Mouse (Mus musculus) lung, embryonic 14.5 days (tissue): ENCODE data around the gene Dmc1. TPM values are rescaled to one million over a fixed set of nuclear protein-coding genes. Genes with fewer than 3 reads are reported as not detected.
A peak's percentile ranks its signal among the peaks of the same experiment; 100 is the strongest.

ENCODE experiments used
- ATAC-seq: fragments of 200-750 bp; cut with Nextera tagmentation; 2 replicates; pipeline ENCODE4 v1.8.0; 2017; ENCODE audit warnings: mild to moderate bottlenecking, moderate TSS enrichment, moderate library complexity; ENCODE audit not compliant: insufficient read depth
- DNase-seq: peaks from one replicate; pipeline ENCODE4 v3.0.0-alpha.2; 2015
- H3K27ac ChIP-seq: fragments of 300-500 bp; sonication (generic); 2 replicates; pipeline ENCODE4 v1.5.1; 2014; ENCODE audit warnings: low read depth, mild to moderate bottlenecking, moderate library complexity
- H3K27me3 ChIP-seq: fragments of 300-500 bp; sonication (generic); 2 replicates; pipeline ENCODE4 v1.6.1; 2014; ENCODE audit warnings: low read length, control low read depth; ENCODE audit not compliant: insufficient read depth
- H3K36me3 ChIP-seq: fragments of 300-500 bp; sonication (generic); 2 replicates; pipeline ENCODE4 v1.6.1; 2014; ENCODE audit warnings: control low read depth; ENCODE audit not compliant: insufficient read depth
- H3K4me1 ChIP-seq: fragments of 300-500 bp; sonication (generic); 2 replicates; pipeline ENCODE4 v1.6.1; 2014; ENCODE audit warnings: antibody characterized with exemption, control low read depth; ENCODE audit not compliant: insufficient read depth
- H3K4me2 ChIP-seq: fragments of 300-500 bp; sonication (generic); 2 replicates; pipeline ENCODE4 v1.6.1; 2014; ENCODE audit warnings: mild to moderate bottlenecking
- H3K4me3 ChIP-seq: fragments of 300-500 bp; sonication (generic); 2 replicates; pipeline ENCODE4 v1.5.1; 2014; ENCODE audit warnings: low read depth, low read length
- H3K9ac ChIP-seq: fragments of 300-500 bp; sonication (generic); 2 replicates; pipeline ENCODE4 v1.6.1; 2014
- H3K9me3 ChIP-seq: fragments of 300-500 bp; sonication (generic); 2 replicates; pipeline ENCODE4 v1.6.1; 2016; ENCODE audit warnings: low read depth, low read length, control low read depth
- CTCF ChIP-seq: IDR thresholded peaks from 2 replicates; pipeline ENCODE4 v1.5.1; 2016; ENCODE audit warnings: antibody characterized with exemption, low read depth
- WGBS: fragments of 180-500 bp; shearing (Covaris S2); extraction: QIAGEN DNeasy Blood & Tissue Kit; methylation state at CpG from one replicate; pipeline ENCODE4 v1.1.7; 2014; 5-methylcytosine and 5-hydroxymethylcytosine counted together
- polyA plus RNA-seq: library from polyadenylated mRNA; unstranded; fragments of >200 nt; fragmentation: Nextera tagmentation; extraction: Ambion mirVana; gene quantifications from 2 replicates; pipeline ENCODE4 v1.2.1, GENCODE M21; 2014

The Dmc1 gene
- 2.9 and 3.4 TPM in 2 replicates for polyA plus RNA-seq

GRCm38 (mm10) chr15:79604990-79605665 is at the start of gene Dmc1:
Gene Dmc1, minus strand, starts transcription at chr15:79605109.
- Histone ChIP-seq H3K4me3 (peak within 1 kb of the TSS; percentile 32), H3K9ac (peak within 1 kb of the TSS; percentile 51), H3K27me3 (no peaks in the 10 kb centered on the region), H3K4me2 (peak within 1 kb of the TSS; percentile 62), H3K9me3 (no peaks in the 10 kb centered on the region), H3K27ac (no peak within 1 kb of the TSS), H3K36me3 (no peaks in the 10 kb centered on the region), H3K4me1 (no peaks in the 10 kb centered on the region)
- no peak for TF ChIP-seq CTCF
- DNase-seq: peak; percentile 81
- peak; percentile 56; the same call in 1 of the 2 replicates for ATAC-seq
- 11% methylated on average over 37 of the region's 37 CpGs for WGBS

- DNase-seq (peak; percentile 31), ATAC-seq (no peak)
- Histone ChIP-seq H3K27ac (no peak overlapping the region), H3K27me3 (no peaks in the 10 kb centered on the region), H3K9me3 (no peaks in the 10 kb centered on the region), H3K4me3 (no peak overlapping the region), H3K9ac (no peak overlapping the region), H3K4me1 (no peaks in the 10 kb centered on the region), H3K36me3 (no peaks in the 10 kb centered on the region), H3K4me2 (no peak overlapping the region)
- 74% methylated on average over 4 of the region's 4 CpGs for WGBS
- TF ChIP-seq CTCF: peak; percentile 51
Observed at GRCm38 (mm10) chr15:79651481-79651880, 46.6 kb upstream of the Dmc1 start.

- Histone ChIP-seq H3K36me3 (no peaks in the 10 kb centered on the region), H3K9me3 (no peaks in the 10 kb centered on the region), H3K27ac (no peak overlapping the region), H3K4me2 (no peak overlapping the region), H3K4me1 (no peaks in the 10 kb centered on the region), H3K4me3 (no peak overlapping the region), H3K27me3 (no peaks in the 10 kb centered on the region), H3K9ac (no peak overlapping the region)
- ATAC-seq: no peak
- DNase-seq: peak; percentile 56
- TF ChIP-seq CTCF: peak; percentile 70
Observed at GRCm38 (mm10) chr15:79650569-79650968, 45.7 kb upstream of the Dmc1 start.

GRCm38 (mm10) chr15:79648130-79648529 is 43.2 kb upstream of the Dmc1 start:
- Histone ChIP-seq H3K4me3 (no peak overlapping the region), H3K36me3 (no peaks in the 10 kb centered on the region), H3K9me3 (no peaks in the 10 kb centered on the region), H3K4me2 (no peak overlapping the region), H3K27me3 (no peaks in the 10 kb centered on the region), H3K9ac (no peak overlapping the region), H3K27ac (no peak overlapping the region), H3K4me1 (no peaks in the 10 kb centered on the region)
- ATAC-seq (no peak), DNase-seq (no peak)
- WGBS: 80% methylated on average over 12 of the region's 12 CpGs
- TF ChIP-seq CTCF: no peak

GRCm38 (mm10) chr15:79645483-79645882 is 40.6 kb upstream of the Dmc1 start:
- WGBS: 69% methylated on average over 2 of the region's 2 CpGs
- peaks cover 3% of the 10 kb centered on the region; the same call in 1 of the 2 replicates for H3K36me3 ChIP-seq
- no peak overlapping the region for H3K9ac ChIP-seq
- H3K4me3 ChIP-seq: no peak overlapping the region
- H3K27ac ChIP-seq: no peak overlapping the region
- ATAC-seq (no peak), DNase-seq (no peak)
- TF ChIP-seq CTCF: no peak
- H3K27me3 ChIP-seq: no peaks in the 10 kb centered on the region
- H3K4me2 ChIP-seq: no peak overlapping the region
- no peaks in the 10 kb centered on the region for H3K4me1 ChIP-seq
- H3K9me3 ChIP-seq: no peaks in the 10 kb centered on the region

GRCm38 (mm10) chr15:79641135-79641817 is 36.4 kb upstream of the Dmc1 start:
- Histone ChIP-seq H3K9ac (no peak overlapping the region), H3K4me3 (no peak overlapping the region), H3K4me2 (no peak overlapping the region), H3K27ac (0 out of 2 replicates have a peak overlapping the region, but pooled peaks have one; percentile 18), H3K9me3 (no peaks in the 10 kb centered on the region), H3K4me1 (no peaks in the 10 kb centered on the region), H3K27me3 (no peaks in the 10 kb centered on the region), H3K36me3 (peaks cover 3% of the 10 kb centered on the region; the same call in 1 of the 2 replicates)
- WGBS: 49% methylated on average over 12 of the region's 12 CpGs
- no peak for ATAC-seq
- DNase-seq: no peak
- TF ChIP-seq CTCF: no peak

GRCm38 (mm10) chr15:79630471-79630870 is 25.6 kb upstream of the Dmc1 start:
- Histone ChIP-seq H3K9ac (no peak overlapping the region), H3K36me3 (peaks cover 15% of the 10 kb centered on the region; the same call in 1 of the 2 replicates), H3K27me3 (no peaks in the 10 kb centered on the region), H3K27ac (no peak overlapping the region), H3K4me2 (no peak overlapping the region), H3K9me3 (no peaks in the 10 kb centered on the region), H3K4me3 (no peak overlapping the region), H3K4me1 (no peaks in the 10 kb centered on the region)
- TF ChIP-seq CTCF: no peak
- 52% methylated on average over 2 of the region's 2 CpGs for WGBS
- no peak for DNase-seq
- ATAC-seq: no peak
